21 mouse cellular contexts compared by ENCODE assay signal in genomic region chr4:100230245-100230644, GRCm38 (mm10).
DNase-seq lines count a peak whose midpoint lies in the region; ATAC-seq lines count a peak whose summit lies in the region.
"Had no signal": no experiment of that assay in that cellular context is flagged by ENCODE, and none has a peak within 500 bp of the region (broad histone marks: within the 10 kb centered on the region; RNA-seq: fewer than 3 reads in every experiment).

No protein-coding gene starts in this region.

- no peaks in the 10 kb centered on the region for H3K27me3 ChIP-seq in heart, embryonic 12.5 days (replicated peaks)
- no peaks in the 10 kb centered on the region for H3K27me3 ChIP-seq in heart, embryonic 16.5 days (ENCODE audit: control insufficient read depth, insufficient read depth, low read length)
- H3K27me3 ChIP-seq in forebrain, embryonic 14.5 days (replicated peaks; ENCODE audit: control insufficient read depth, insufficient read depth, low read length), result no peaks in the 10 kb centered on the region
- H3K27me3 ChIP-seq: forebrain, embryonic 13.5 days; hindbrain, embryonic 12.5 days; intestine, embryonic 15.5 days; kidney, embryonic 15.5 days had no signal

- no peak overlapping the region for H3K4me3 ChIP-seq in heart, embryonic 12.5 days
- no peak overlapping the region for H3K4me3 ChIP-seq in heart, embryonic 16.5 days (ENCODE audit: low read length)
- H3K4me3 ChIP-seq in forebrain, embryonic 14.5 days (ENCODE audit: low read depth, low read length), result no peak overlapping the region
- H3K4me3 ChIP-seq: embryonic facial prominence, embryonic 10.5 days; forebrain, embryonic 13.5 days; gastrocnemius, adult 2 months; hindbrain, embryonic 12.5 days; intestine, embryonic 15.5 days; kidney, embryonic 15.5 days had no signal

- intact Hi-C loops in heart, postnatal 10 days (cut with DNase I), result loop anchor here (5.0 kb wide), 1 partner anchor 67 kb away; no protein-coding TSS in a partner anchor
- intact Hi-C loops in heart, postnatal 36 days (cut with DNase I), result no loop called here

- no peaks in the 10 kb centered on the region for H3K9me3 ChIP-seq in heart, embryonic 12.5 days (replicated peaks)
- no peaks in the 10 kb centered on the region for H3K9me3 ChIP-seq in heart, embryonic 16.5 days (replicated peaks; ENCODE audit: control insufficient read depth, low read length)
- no peaks in the 10 kb centered on the region for H3K9me3 ChIP-seq in forebrain, embryonic 14.5 days (replicated peaks; ENCODE audit: control insufficient read depth, low read length)
- H3K9me3 ChIP-seq: embryonic facial prominence, embryonic 10.5 days; forebrain, embryonic 13.5 days; hindbrain, embryonic 12.5 days; intestine, embryonic 15.5 days; kidney, embryonic 15.5 days had no signal

- no peak overlapping the region for H3K4me2 ChIP-seq in heart, embryonic 12.5 days
- no peak overlapping the region for H3K4me2 ChIP-seq in heart, embryonic 16.5 days (ENCODE audit: low read depth, low read length)
- no peak overlapping the region for H3K4me2 ChIP-seq in forebrain, embryonic 14.5 days (ENCODE audit: low read length)
- H3K4me2 ChIP-seq: forebrain, embryonic 13.5 days; hindbrain, embryonic 12.5 days; intestine, embryonic 15.5 days; kidney, embryonic 15.5 days had no signal

- H3K36me3 ChIP-seq in heart, embryonic 12.5 days, result no peaks in the 10 kb centered on the region
- H3K36me3 ChIP-seq in heart, embryonic 16.5 days (ENCODE audit: control insufficient read depth, insufficient read depth), result no peaks in the 10 kb centered on the region
- no peaks in the 10 kb centered on the region for H3K36me3 ChIP-seq in forebrain, embryonic 14.5 days (ENCODE audit: control insufficient read depth, insufficient read depth, low read length)
- H3K36me3 ChIP-seq: embryonic facial prominence, embryonic 10.5 days; hindbrain, embryonic 12.5 days; intestine, embryonic 15.5 days; kidney, embryonic 15.5 days had no signal

- H3K9ac ChIP-seq in heart, embryonic 12.5 days, result 0 out of 2 replicates have a peak overlapping the region, but pooled peaks have one; percentile 13
- H3K9ac ChIP-seq in heart, embryonic 16.5 days (ENCODE audit: low read length), result peak overlapping the region; percentile 4; the same call in 1 of the 2 replicates
- H3K9ac ChIP-seq in forebrain, embryonic 14.5 days (ENCODE audit: low read length), result no peak overlapping the region
- H3K9ac ChIP-seq: forebrain, embryonic 13.5 days; hindbrain, embryonic 12.5 days; intestine, embryonic 15.5 days; kidney, embryonic 15.5 days had no signal

- H3K4me1 ChIP-seq in heart, embryonic 12.5 days (replicated peaks), result peaks cover 57% of the 10 kb centered on the region
- peaks cover 45% of the 10 kb centered on the region for H3K4me1 ChIP-seq in heart, embryonic 16.5 days (ENCODE audit: control insufficient read depth, insufficient read depth, low read length)
- no peaks in the 10 kb centered on the region for H3K4me1 ChIP-seq in forebrain, embryonic 14.5 days (ENCODE audit: control insufficient read depth, insufficient read depth, low read length)
- H3K4me1 ChIP-seq: forebrain, embryonic 13.5 days; hindbrain, embryonic 12.5 days had no signal

- 49% methylated on average over 5 of the region's 5 CpGs for WGBS in heart, embryonic 12.5 days
- WGBS in heart, embryonic 16.5 days, result 50% methylated on average over 5 of the region's 5 CpGs
- 91% methylated on average over 5 of the region's 5 CpGs for WGBS in forebrain, embryonic 14.5 days

- H3K27ac ChIP-seq in heart, embryonic 12.5 days (ENCODE audit: poor library complexity, severe bottlenecking), result peak overlapping the region; percentile 50; the same call in 1 of the 2 replicates
- peak overlapping the region; percentile 58 for H3K27ac ChIP-seq in heart, embryonic 16.5 days (ENCODE audit: low read length)
- no peak overlapping the region for H3K27ac ChIP-seq in forebrain, embryonic 14.5 days (ENCODE audit: low read depth, low read length)
- H3K27ac ChIP-seq: embryonic facial prominence, embryonic 10.5 days; forebrain, embryonic 13.5 days; gastrocnemius, adult 2 months; hindbrain, embryonic 12.5 days; hindbrain, postnatal 0 days; intestine, embryonic 15.5 days; kidney, embryonic 15.5 days had no signal

- DNase-seq in heart, postnatal 10 days, result no peak
- DNase-seq in heart, postnatal 36 days, result no peak
- DNase-seq in forebrain, embryonic 14.5 days (ENCODE audit: low spot score), result no peak
- DNase-seq: adrenal gland, adult 2 months; adrenal gland, postnatal 25 days; cerebellum, adult 18-20 months; cerebellum, adult 9-11 months; cerebellum, postnatal 36 days; gastrocnemius, adult 2 months; gastrocnemius, postnatal 25 days; kidney, adult 2 months had no signal

- ATAC-seq in heart, embryonic 12.5 days (ENCODE audit: insufficient number of reproducible peaks, low FRiP score), result no peak
- no peak for ATAC-seq in heart, embryonic 16.5 days (replicated peaks; ENCODE audit: extremely low read depth, insufficient read depth, low FRiP score)
- ATAC-seq in common myeloid progenitor, adult 5-6 weeks (replicated peaks; ENCODE audit: low read depth, poor library complexity, severe bottlenecking), result peak; percentile 77
- ATAC-seq in hematopoietic stem cell, adult 5-6 weeks (replicated peaks in 1 of 2; ENCODE audit: insufficient read depth in 1 of 2, low FRiP score in 2 of 2, low TSS enrichment in 1 of 2, low read depth in 1 of 2, poor library complexity in 2 of 2, severe bottlenecking in 2 of 2), result peak; percentile 88 to 89
- ATAC-seq in forebrain, embryonic 14.5 days, result no peak
- ATAC-seq: forebrain, embryonic 13.5 days; hindbrain, postnatal 0 days; intestine, embryonic 15.5 days had no signal

Comparison
In these comparisons a context has a peak if more than half of its experiments do, and no peak if none do; other contexts are left out.
1. ATAC-seq: peak in common myeloid progenitor, adult 5-6 weeks (single experiment) and hematopoietic stem cell, adult 5-6 weeks (2 of 2); none in heart, embryonic 12.5 days (single experiment), heart, embryonic 16.5 days (single experiment) and forebrain, embryonic 14.5 days (single experiment).